Mouse (Mus musculus): ENCODE data around the gene Stxbp4. TPM values are rescaled to one million over a fixed set of nuclear protein-coding genes. Genes with fewer than 3 reads are reported as not detected.

The Stxbp4 gene
- polyA plus RNA-seq, 1 experiment from 2014 or later: 36.6 TPM

GRCm38 (mm10) chr11:90632480-90632879 lies 5.4 kb downstream of the Stxbp4 start:
- no peak overlapping the region for H3K27ac ChIP-seq
- no peaks in the 10 kb centered on the region for H3K27me3 ChIP-seq (replicated peaks)
- ATAC-seq (ENCODE audit: low FRiP score, low read depth): no peak
- no peaks in the 10 kb centered on the region for H3K36me3 ChIP-seq
- H3K4me3 ChIP-seq: no peak overlapping the region
- 76% methylated on average over 2 of the region's 2 CpGs for WGBS
- peaks cover 9% of the 10 kb centered on the region; the same call in 1 of the 2 replicates for H3K4me1 ChIP-seq
- no peaks in the 10 kb centered on the region for H3K9me3 ChIP-seq
- no peak overlapping the region for H3K9ac ChIP-seq
- no peak overlapping the region for H3K4me2 ChIP-seq (replicated peaks)

GRCm38 (mm10) chr11:90627751-90628150 lies 10.1 kb downstream of the Stxbp4 start:
- Histone ChIP-seq H3K4me2 (replicated peaks) (no peak overlapping the region), H3K9me3 (no peaks in the 10 kb centered on the region), H3K9ac (no peak overlapping the region), H3K36me3 (no peaks in the 10 kb centered on the region), H3K27ac (no peak overlapping the region), H3K4me3 (no peak overlapping the region), H3K27me3 (replicated peaks) (no peaks in the 10 kb centered on the region), H3K4me1 (no peaks in the 10 kb centered on the region)
- no peak for ATAC-seq (ENCODE audit: low FRiP score, low read depth)
- 86% methylated on average over 1 of the region's 1 CpGs for WGBS

GRCm38 (mm10) chr11:90625174-90625573 lies 12.7 kb downstream of the Stxbp4 start:
- ATAC-seq (ENCODE audit: low FRiP score, low read depth): no peak
- 94% methylated on average over 1 of the region's 1 CpGs for WGBS

GRCm38 (mm10) chr11:90623477-90623876 lies 14.4 kb downstream of the Stxbp4 start:
- WGBS: 63% methylated on average over 6 of the region's 6 CpGs
- H3K36me3 ChIP-seq: peaks cover 3% of the 10 kb centered on the region; the same call in 1 of the 2 replicates

More at GRCm38 (mm10) chr11:90625174-90625573, 12.7 kb downstream of the Stxbp4 start:
- Histone ChIP-seq H3K4me1 (no peaks in the 10 kb centered on the region), H3K36me3 (no peaks in the 10 kb centered on the region), H3K27me3 (replicated peaks) (no peaks in the 10 kb centered on the region), H3K9ac (no peak overlapping the region), H3K27ac (no peak overlapping the region), H3K4me2 (replicated peaks) (no peak overlapping the region), H3K9me3 (no peaks in the 10 kb centered on the region), H3K4me3 (no peak overlapping the region)

GRCm38 (mm10) chr11:90622500-90622899 lies 15.4 kb downstream of the Stxbp4 start:
- H3K4me2 ChIP-seq (replicated peaks): no peak overlapping the region
- no peaks in the 10 kb centered on the region for H3K4me1 ChIP-seq
- H3K27ac ChIP-seq: no peak overlapping the region
- H3K9ac ChIP-seq: no peak overlapping the region
- no peaks in the 10 kb centered on the region for H3K27me3 ChIP-seq (replicated peaks)
- WGBS: 90% methylated on average over 7 of the region's 7 CpGs
- no peak overlapping the region for H3K4me3 ChIP-seq
- ATAC-seq (ENCODE audit: low FRiP score, low read depth): no peak
- no peaks in the 10 kb centered on the region for H3K9me3 ChIP-seq
- H3K36me3 ChIP-seq: peaks cover 12% of the 10 kb centered on the region

More at GRCm38 (mm10) chr11:90623477-90623876, 14.4 kb downstream of the Stxbp4 start:
- H3K9ac ChIP-seq: no peak overlapping the region
- no peaks in the 10 kb centered on the region for H3K4me1 ChIP-seq
- H3K9me3 ChIP-seq: no peaks in the 10 kb centered on the region
- ATAC-seq (ENCODE audit: low FRiP score, low read depth): no peak
- H3K4me2 ChIP-seq (replicated peaks): no peak overlapping the region
- H3K4me3 ChIP-seq: no peak overlapping the region
- H3K27me3 ChIP-seq (replicated peaks): no peaks in the 10 kb centered on the region
- H3K27ac ChIP-seq: no peak overlapping the region

GRCm38 (mm10) chr11:90622044-90622443 lies 15.8 kb downstream of the Stxbp4 start:
- H3K36me3 ChIP-seq: peaks cover 12% of the 10 kb centered on the region
- H3K4me1 ChIP-seq: no peaks in the 10 kb centered on the region
- H3K27me3 ChIP-seq (replicated peaks): no peaks in the 10 kb centered on the region
- H3K27ac ChIP-seq: no peak overlapping the region
- no peak overlapping the region for H3K9ac ChIP-seq
- no peak overlapping the region for H3K4me2 ChIP-seq (replicated peaks)
- WGBS: 89% methylated on average over 12 of the region's 12 CpGs
- no peaks in the 10 kb centered on the region for H3K9me3 ChIP-seq
- ATAC-seq (ENCODE audit: low FRiP score, low read depth): no peak
- no peak overlapping the region for H3K4me3 ChIP-seq

GRCm38 (mm10) chr11:90616431-90616830 lies 21.5 kb downstream of the Stxbp4 start:
- Histone ChIP-seq H3K9me3 (no peaks in the 10 kb centered on the region), H3K27me3 (replicated peaks) (no peaks in the 10 kb centered on the region), H3K27ac (no peak overlapping the region), H3K9ac (no peak overlapping the region), H3K36me3 (peaks cover 18% of the 10 kb centered on the region), H3K4me2 (replicated peaks) (no peak overlapping the region), H3K4me1 (no peaks in the 10 kb centered on the region), H3K4me3 (no peak overlapping the region)
- no peak for ATAC-seq (ENCODE audit: low FRiP score, low read depth)

- Histone ChIP-seq H3K9ac (no peak overlapping the region), H3K9me3 (no peaks in the 10 kb centered on the region), H3K27ac (no peak overlapping the region), H3K36me3 (peaks cover 18% of the 10 kb centered on the region), H3K27me3 (replicated peaks) (no peaks in the 10 kb centered on the region), H3K4me3 (no peak overlapping the region), H3K4me2 (replicated peaks) (no peak overlapping the region), H3K4me1 (no peaks in the 10 kb centered on the region)
- no peak for ATAC-seq (ENCODE audit: low FRiP score, low read depth)
- 95% methylated on average over 6 of the region's 6 CpGs for WGBS
These were observed 23.1 kb downstream of the Stxbp4 start for GRCm38 (mm10) chr11:90614743-90615142.

- Histone ChIP-seq H3K4me2 (replicated peaks) (no peak overlapping the region), H3K9me3 (no peaks in the 10 kb centered on the region), H3K27ac (no peak overlapping the region), H3K27me3 (replicated peaks) (no peaks in the 10 kb centered on the region), H3K4me3 (no peak overlapping the region), H3K9ac (no peak overlapping the region), H3K4me1 (no peaks in the 10 kb centered on the region), H3K36me3 (peaks cover 10% of the 10 kb centered on the region)
- ATAC-seq (ENCODE audit: low FRiP score, low read depth): no peak
These were observed 25.8 kb downstream of the Stxbp4 start for GRCm38 (mm10) chr11:90612118-90612517.

GRCm38 (mm10) chr11:90603066-90603465 lies 34.8 kb downstream of the Stxbp4 start:
- Histone ChIP-seq H3K27me3 (replicated peaks) (no peaks in the 10 kb centered on the region), H3K4me2 (replicated peaks) (no peak overlapping the region), H3K9ac (no peak overlapping the region), H3K4me3 (no peak overlapping the region), H3K27ac (no peak overlapping the region), H3K36me3 (peaks cover 34% of the 10 kb centered on the region), H3K4me1 (no peaks in the 10 kb centered on the region), H3K9me3 (no peaks in the 10 kb centered on the region)
- 100% methylated on average over 2 of the region's 2 CpGs for WGBS
- ATAC-seq (ENCODE audit: low FRiP score, low read depth): no peak

- Histone ChIP-seq H3K9me3 (0 out of 2 replicates have a peak, but pooled peaks cover 4% of the 10 kb centered on the region), H3K9ac (no peak overlapping the region), H3K36me3 (peaks cover 38% of the 10 kb centered on the region), H3K4me1 (no peaks in the 10 kb centered on the region), H3K4me2 (replicated peaks) (no peak overlapping the region), H3K27me3 (replicated peaks) (no peaks in the 10 kb centered on the region), H3K4me3 (no peak overlapping the region), H3K27ac (no peak overlapping the region)
- no peak for ATAC-seq (ENCODE audit: low FRiP score, low read depth)
- 96% methylated on average over 1 of the region's 1 CpGs for WGBS
These were observed 42.1 kb downstream of the Stxbp4 start for GRCm38 (mm10) chr11:90595826-90596225.

- no peak overlapping the region for H3K27ac ChIP-seq
- WGBS: 96% methylated on average over 1 of the region's 1 CpGs
These were observed 46.9 kb downstream of the Stxbp4 start for GRCm38 (mm10) chr11:90590996-90591395.

GRCm38 (mm10) chr11:90586203-90586602 lies 51.7 kb downstream of the Stxbp4 start:
- Histone ChIP-seq H3K9me3 (0 out of 2 replicates have a peak, but pooled peaks cover 3% of the 10 kb centered on the region), H3K4me2 (replicated peaks) (no peak overlapping the region), H3K27me3 (replicated peaks) (no peaks in the 10 kb centered on the region), H3K9ac (no peak overlapping the region), H3K36me3 (peaks cover 31% of the 10 kb centered on the region), H3K4me3 (no peak overlapping the region), H3K27ac (no peak overlapping the region), H3K4me1 (no peaks in the 10 kb centered on the region)
- ATAC-seq (ENCODE audit: low FRiP score, low read depth): no peak
- 93% methylated on average over 8 of the region's 8 CpGs for WGBS

More at GRCm38 (mm10) chr11:90590996-90591395, 46.9 kb downstream of the Stxbp4 start:
- Histone ChIP-seq H3K4me3 (no peak overlapping the region), H3K9ac (no peak overlapping the region), H3K36me3 (peaks cover 30% of the 10 kb centered on the region), H3K4me1 (no peaks in the 10 kb centered on the region), H3K4me2 (replicated peaks) (no peak overlapping the region), H3K27me3 (replicated peaks) (no peaks in the 10 kb centered on the region), H3K9me3 (0 out of 2 replicates have a peak, but pooled peaks cover 4% of the 10 kb centered on the region)
- ATAC-seq (ENCODE audit: low FRiP score, low read depth): no peak
